Mouse (Mus musculus) intestine, postnatal 0 days (tissue): Measurements from ENCODE around the gene Neurod1. TPM values are rescaled to one million over a fixed set of nuclear protein-coding genes. Genes with fewer than 3 reads are reported as not detected.

Experiments
- ATAC-seq: fragments of 200-750 bp; cut with Nextera tagmentation; 2 replicates; pipeline ENCODE4 v1.8.0; 2017; ENCODE audit warnings: mild to moderate bottlenecking, moderate TSS enrichment, moderate library complexity
- H3K27ac ChIP-seq: fragments of 300-500 bp; sonication (generic); 2 replicates; pipeline ENCODE4 v1.5.1; 2014; ENCODE audit warnings: mild to moderate bottlenecking, low read depth, low read length, moderate library complexity
- H3K27me3 ChIP-seq: fragments of 300-500 bp; sonication (generic); replicated peaks from 2 replicates; pipeline ENCODE4 v1.6.1; 2014; ENCODE audit warnings: low read length, mixed read lengths; ENCODE audit not compliant: control insufficient read depth, insufficient read depth
- H3K36me3 ChIP-seq: fragments of 300-500 bp; sonication (generic); 2 replicates; pipeline ENCODE4 v1.6.1; 2014; ENCODE audit warnings: mild to moderate bottlenecking, moderate library complexity; ENCODE audit not compliant: control insufficient read depth, insufficient read depth
- H3K4me1 ChIP-seq: fragments of 300-500 bp; sonication (generic); replicated peaks from 2 replicates; pipeline ENCODE4 v1.6.1; 2014; ENCODE audit warnings: antibody characterized with exemption, low read length, mixed read lengths; ENCODE audit not compliant: control insufficient read depth, insufficient read depth
- H3K4me2 ChIP-seq: fragments of 300-500 bp; sonication (generic); replicated peaks from 2 replicates; pipeline ENCODE4 v1.6.1; 2014; ENCODE audit warnings: low read depth, mild to moderate bottlenecking, moderate library complexity
- H3K4me3 ChIP-seq: fragments of 300-500 bp; sonication (generic); 2 replicates; pipeline ENCODE4 v1.5.1; 2014; ENCODE audit warnings: low read depth, low read length
- H3K9ac ChIP-seq: fragments of 300-500 bp; sonication (generic); 2 replicates; pipeline ENCODE4 v1.6.1; 2014; ENCODE audit warnings: mild to moderate bottlenecking, low read depth, low read length
- H3K9me3 ChIP-seq: fragments of 300-500 bp; sonication (generic); 2 replicates; pipeline ENCODE4 v1.6.1; 2016; ENCODE audit warnings: mixed run types; ENCODE audit not compliant: control insufficient read depth
- CTCF ChIP-seq: sonication (generic); IDR thresholded peaks from 2 replicates; pipeline ENCODE4 v1.5.1; 2016; ENCODE audit warnings: low read depth, mild to moderate bottlenecking, control low read depth, antibody characterized with exemption, moderate library complexity
- WGBS: fragments of 180-500 bp; shearing (Covaris S2); extraction: QIAGEN DNeasy Blood & Tissue Kit; methylation state at CpG from one replicate; pipeline ENCODE4 v1.1.7; 2014; 5-methylcytosine and 5-hydroxymethylcytosine counted together
- polyA plus RNA-seq: library from polyadenylated mRNA; unstranded; fragments of >200 nt; fragmentation: Nextera tagmentation; extraction: Ambion mirVana; gene quantifications from 2 replicates; pipeline ENCODE4 v1.2.1, GENCODE M21; 2015

The Neurod1 gene
- polyA plus RNA-seq, 1 experiment from 2014 or later, result 2.1 TPM

DNA sequence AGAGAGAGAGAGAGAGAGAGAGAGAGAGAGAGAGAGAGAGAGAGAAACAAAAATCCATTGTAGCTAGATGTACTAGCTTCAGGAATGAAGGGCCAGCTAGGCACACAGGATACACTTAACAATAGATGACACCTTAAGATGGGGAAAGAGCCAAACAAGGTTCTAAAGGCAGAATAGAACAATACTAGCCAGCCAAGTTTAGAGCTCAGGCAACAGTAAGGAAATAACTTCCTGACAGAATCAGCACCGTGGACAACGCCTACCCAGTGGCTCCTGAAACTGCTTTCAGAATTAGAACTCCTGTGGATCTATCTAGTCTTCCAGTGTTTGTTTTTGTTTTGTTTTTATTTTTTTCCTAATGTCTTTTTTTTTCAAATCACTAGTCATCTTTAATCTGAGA, 4.0 kb upstream of the Neurod1 start:
- no peaks in the 10 kb centered on the region for H3K36me3 ChIP-seq
- H3K27ac ChIP-seq, result no peak overlapping the region
- 7% methylated on average over 2 of the region's 2 CpGs for WGBS
- no peak overlapping the region for H3K4me3 ChIP-seq
- no peaks in the 10 kb centered on the region for H3K9me3 ChIP-seq
- no peak overlapping the region for H3K9ac ChIP-seq
- no peak for TF ChIP-seq CTCF
- no peaks in the 10 kb centered on the region for H3K4me1 ChIP-seq
- no peak overlapping the region for H3K4me2 ChIP-seq
- no peak for ATAC-seq
- peaks cover 50% of the 10 kb centered on the region for H3K27me3 ChIP-seq

DNA sequence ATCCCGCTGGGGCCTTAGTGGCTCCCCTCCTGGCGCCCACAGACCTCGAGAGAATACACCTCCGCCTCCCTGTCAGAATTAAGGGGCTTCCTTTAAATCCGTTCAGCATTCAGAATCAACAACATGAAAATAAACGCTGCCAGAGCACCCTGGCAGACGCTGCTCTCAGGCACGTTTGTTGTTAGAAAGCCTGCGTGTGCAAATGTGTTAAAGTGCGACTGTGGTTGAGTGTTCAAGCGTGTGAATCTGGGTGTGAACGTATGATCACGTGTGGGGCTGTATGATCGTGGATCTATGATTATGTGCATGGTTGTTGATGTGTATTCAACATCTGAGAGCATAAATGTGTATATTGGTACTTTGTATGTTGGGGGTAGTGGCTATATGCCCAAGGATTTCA, 3.6 kb upstream of the Neurod1 start:
- ATAC-seq, result no peak
- WGBS, result 10% methylated on average over 14 of the region's 14 CpGs
- no peak overlapping the region for H3K4me3 ChIP-seq
- peaks cover 55% of the 10 kb centered on the region for H3K27me3 ChIP-seq
- no peaks in the 10 kb centered on the region for H3K36me3 ChIP-seq
- H3K27ac ChIP-seq, result no peak overlapping the region
- no peak overlapping the region for H3K4me2 ChIP-seq
- no peak overlapping the region for H3K9ac ChIP-seq
- H3K9me3 ChIP-seq, result no peaks in the 10 kb centered on the region
- TF ChIP-seq CTCF, result no peak
- no peaks in the 10 kb centered on the region for H3K4me1 ChIP-seq

DNA sequence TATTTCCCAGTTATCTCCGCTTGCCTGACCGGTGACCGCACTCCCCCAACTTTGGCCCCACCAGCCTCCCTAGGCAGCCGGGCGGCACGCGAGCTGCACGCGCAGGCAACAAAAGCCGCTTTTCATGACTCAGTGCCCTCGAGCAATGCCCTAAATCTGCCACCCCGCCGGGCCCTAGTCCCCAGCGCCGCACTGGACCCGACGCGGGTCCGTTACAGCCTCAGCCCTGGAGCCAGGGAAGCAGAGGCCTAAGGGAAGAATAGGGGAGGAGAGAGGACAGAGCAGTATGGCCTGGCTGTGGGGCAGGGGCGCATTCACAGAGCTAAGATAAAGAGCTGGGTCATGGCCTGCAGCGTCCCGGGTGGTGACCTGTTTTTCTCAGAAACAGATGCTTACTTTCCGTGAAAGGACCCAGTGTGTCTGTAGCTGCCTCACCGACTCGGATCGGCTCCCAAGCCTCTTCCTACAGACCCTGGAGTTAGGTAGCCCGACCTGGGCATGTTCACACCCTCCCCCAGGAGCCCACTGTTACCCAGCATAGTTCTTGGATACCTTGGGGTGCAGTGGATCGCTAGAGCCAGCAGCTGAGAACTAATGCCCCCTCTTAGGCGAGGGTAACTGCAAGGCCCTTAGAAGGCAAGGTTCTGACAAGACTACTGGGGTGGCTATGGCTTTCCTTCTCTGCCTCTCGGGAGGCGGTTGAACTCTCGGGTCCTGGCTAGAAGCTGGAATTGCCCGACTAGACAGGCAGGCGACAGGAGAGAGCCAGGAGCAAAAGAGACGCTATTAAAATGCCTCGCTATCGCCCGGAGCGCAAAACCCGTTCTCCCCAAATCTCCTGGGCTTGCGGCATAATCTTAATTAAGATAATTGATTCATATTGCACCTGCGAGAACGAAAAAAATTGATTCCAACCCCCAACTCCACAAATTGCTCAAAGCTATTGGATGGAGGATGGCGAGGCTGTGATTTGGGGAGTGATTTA, 2.8 kb upstream of the Neurod1 start:
- Histone ChIP-seq H3K9ac (no peak overlapping the region), H3K9me3 (no peaks in the 10 kb centered on the region), H3K4me1 (no peaks in the 10 kb centered on the region), H3K27me3 (peaks cover 62% of the 10 kb centered on the region), H3K36me3 (no peaks in the 10 kb centered on the region), H3K4me3 (no peak overlapping the region), H3K4me2 (no peak overlapping the region), H3K27ac (no peak overlapping the region)
- 4% methylated on average over 43 of the region's 44 CpGs for WGBS
- no peak for TF ChIP-seq CTCF
- ATAC-seq, result no peak

DNA sequence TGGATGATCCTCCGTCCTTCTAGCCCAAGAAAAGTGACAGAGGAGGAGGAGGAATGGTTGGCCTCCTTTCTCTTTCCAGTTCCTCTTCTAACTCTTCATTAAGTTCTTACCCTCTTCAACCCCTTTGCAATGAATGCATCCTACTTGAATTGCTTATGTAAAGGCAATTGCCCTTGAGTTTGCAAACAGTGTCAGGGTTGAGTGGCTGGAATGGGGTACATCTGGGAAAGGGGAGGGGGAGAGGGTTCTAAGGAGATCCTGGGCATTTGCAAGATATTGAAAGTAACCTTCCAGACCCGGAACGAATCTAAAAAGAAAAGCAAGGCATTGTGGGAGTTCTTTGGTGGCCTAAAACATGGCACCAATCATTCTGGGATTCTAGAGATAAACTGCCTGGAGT, 1.4 kb upstream of the Neurod1 start:
- no peaks in the 10 kb centered on the region for H3K36me3 ChIP-seq
- H3K4me2 ChIP-seq, result no peak overlapping the region
- no peaks in the 10 kb centered on the region for H3K9me3 ChIP-seq
- H3K9ac ChIP-seq, result no peak overlapping the region
- peaks cover 71% of the 10 kb centered on the region for H3K27me3 ChIP-seq
- no peak overlapping the region for H3K27ac ChIP-seq
- TF ChIP-seq CTCF, result no peak
- H3K4me1 ChIP-seq, result no peaks in the 10 kb centered on the region
- ATAC-seq, result no peak
- WGBS, result 26% methylated on average over 3 of the region's 3 CpGs
- no peak overlapping the region for H3K4me3 ChIP-seq

DNA sequence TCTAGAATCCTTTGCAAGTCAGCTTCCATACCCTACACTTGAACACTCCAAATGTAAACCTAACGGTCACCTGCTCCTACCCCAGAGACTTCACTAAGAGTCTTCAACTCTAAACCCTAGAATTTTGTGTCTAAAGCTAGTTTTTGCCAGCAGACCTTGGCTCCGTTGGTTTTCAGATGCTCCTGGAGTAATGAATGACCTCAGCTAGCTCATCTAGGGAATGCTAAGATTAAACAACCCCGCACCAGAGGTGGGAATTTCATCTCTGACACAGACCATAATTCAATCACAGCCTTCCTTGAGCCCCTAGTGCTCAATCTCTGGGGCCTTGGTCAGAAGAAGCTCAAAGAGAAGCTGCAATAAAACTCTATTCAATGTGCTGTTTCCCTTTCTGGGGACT, 883 bp upstream of the Neurod1 start:
- no peak for ATAC-seq
- TF ChIP-seq CTCF, result no peak
- Histone ChIP-seq H3K4me3 (no peak overlapping the region), H3K4me1 (no peaks in the 10 kb centered on the region), H3K9me3 (no peaks in the 10 kb centered on the region), H3K36me3 (no peaks in the 10 kb centered on the region), H3K4me2 (no peak overlapping the region), H3K27ac (no peak overlapping the region), H3K9ac (no peak overlapping the region), H3K27me3 (peaks cover 72% of the 10 kb centered on the region)
- 62% methylated on average over 3 of the region's 3 CpGs for WGBS

DNA sequence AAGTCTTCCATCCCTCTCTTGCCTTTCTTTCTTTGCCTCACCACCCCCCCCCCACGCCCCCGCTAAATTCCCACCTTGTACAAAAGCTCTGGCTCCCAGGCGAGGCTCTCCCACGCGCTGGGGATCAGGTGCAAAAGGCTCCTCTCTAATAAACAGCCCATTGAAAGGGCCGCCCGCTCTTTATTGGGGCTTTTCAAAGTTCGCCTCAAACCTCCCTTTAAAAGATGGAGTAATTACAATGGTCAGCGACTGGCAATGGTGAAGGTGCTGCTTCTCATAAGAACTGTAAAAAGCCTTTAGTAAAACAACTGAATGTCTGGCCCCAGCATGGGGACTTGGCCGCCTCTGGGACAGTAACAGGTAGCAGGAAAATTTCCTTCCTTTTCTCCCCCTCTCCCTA, 905 bp downstream of the Neurod1 start:
- Histone ChIP-seq H3K4me1 (no peaks in the 10 kb centered on the region), H3K4me2 (no peak overlapping the region), H3K27me3 (peaks cover 72% of the 10 kb centered on the region), H3K9ac (no peak overlapping the region), H3K4me3 (no peak overlapping the region), H3K36me3 (no peaks in the 10 kb centered on the region), H3K27ac (no peak overlapping the region), H3K9me3 (no peaks in the 10 kb centered on the region)
- TF ChIP-seq CTCF, result no peak
- WGBS, result 6% methylated on average over 10 of the region's 10 CpGs
- ATAC-seq, result no peak
